Mouse (Mus musculus): ENCODE measurements around the gene Far1. TPM values are rescaled to one million over a fixed set of nuclear protein-coding genes. Genes with fewer than 3 reads are reported as not detected.

The Far1 gene
- polyA plus RNA-seq, 1 experiment from 2014 or later, result 60.2 TPM

Other genes with a start within 250 kb of the Far1 start
- gene Btbd10, start 144.4 kb upstream of the Far1 start, polyA plus RNA-seq (2016; fragmentation: Nextera tagmentation; extraction: Ambion mirVana), result 21.6 and 26.9 TPM in 2 replicates
- gene Pth, start 125.3 kb upstream of the Far1 start, polyA plus RNA-seq (2016; fragmentation: Nextera tagmentation; extraction: Ambion mirVana), result not detected in 2 replicates